Mouse (Mus musculus) kidney, adult 2 months (tissue): ENCODE measurements around the gene Dnajc16.

Experiments used
- CTCF ChIP-seq: fragments of 200-500 bp; conservative IDR thresholded peaks from 2 replicates; pipeline ENCODE4 v1.5.1; 2011; ENCODE audit warnings: low read depth, mild to moderate bottlenecking, control low read depth, low read length, moderate library complexity, mixed read lengths; ENCODE audit not compliant: insufficient read depth, insufficient read length
- POLR2A ChIP-seq: fragments of 200-500 bp; IDR thresholded peaks from one replicate; pipeline ENCODE4 v1.6.1; 2011; ENCODE audit warnings: low read depth, low read length, control low read depth

GRCm38 (mm10) chr4:141790524-141790990 is at the start of gene Dnajc16:
- no peak for TF ChIP-seq CTCF
- TF ChIP-seq POLR2A, result peak; percentile 42
